Mouse (Mus musculus) stomach, postnatal 0 days (tissue): ENCODE results near the gene Dupd1. TPM values are rescaled to one million over a fixed set of nuclear protein-coding genes. Genes with fewer than 3 reads are reported as not detected.

Experiments
- ATAC-seq: fragments of 200-750 bp; cut with Nextera tagmentation; 2 replicates; pipeline ENCODE4 v1.8.0; 2017; ENCODE audit not compliant: low FRiP score, low TSS enrichment
- DNase-seq: peaks from one replicate; pipeline ENCODE4 v3.0.0-alpha.2; 2016; ENCODE audit warnings: low spot score
- H3K27ac ChIP-seq: fragments of 300-500 bp; sonication (generic); replicated peaks from 2 replicates; pipeline ENCODE4 v1.5.1; 2014; ENCODE audit warnings: mild to moderate bottlenecking, control low read depth
- H3K27me3 ChIP-seq: fragments of 300-500 bp; sonication (generic); 2 replicates; pipeline ENCODE4 v1.6.1; 2014; ENCODE audit warnings: low read length; ENCODE audit not compliant: control insufficient read depth, insufficient read depth
- H3K36me3 ChIP-seq: fragments of 300-500 bp; sonication (generic); 2 replicates; pipeline ENCODE4 v1.6.1; 2014; ENCODE audit warnings: low read length, mixed read lengths; ENCODE audit not compliant: control insufficient read depth, insufficient read depth
- H3K4me1 ChIP-seq: fragments of 300-500 bp; sonication (generic); replicated peaks from 2 replicates; pipeline ENCODE4 v1.6.1; 2014; ENCODE audit warnings: antibody characterized with exemption; ENCODE audit not compliant: control insufficient read depth, insufficient read depth
- H3K4me2 ChIP-seq: fragments of 300-500 bp; sonication (generic); replicated peaks from 2 replicates; pipeline ENCODE4 v1.6.1; 2014; ENCODE audit warnings: low read depth, mild to moderate bottlenecking, control low read depth, moderate library complexity
- H3K4me3 ChIP-seq: fragments of 300-500 bp; sonication (generic); 2 replicates; pipeline ENCODE4 v1.5.1; 2014; ENCODE audit warnings: low read depth, low read length, control low read depth
- H3K9ac ChIP-seq: fragments of 300-500 bp; sonication (generic); 2 replicates; pipeline ENCODE4 v1.6.1; 2014; ENCODE audit warnings: mild to moderate bottlenecking, low read length, control low read depth, mixed read lengths
- H3K9me3 ChIP-seq: fragments of 300-500 bp; sonication (generic); 2 replicates; pipeline ENCODE4 v1.6.1; 2016; ENCODE audit warnings: low read length; ENCODE audit not compliant: control insufficient read depth
- CTCF ChIP-seq: IDR thresholded peaks from 2 replicates; pipeline ENCODE4 v1.5.1; 2016; ENCODE audit warnings: antibody characterized with exemption, low read depth, mild to moderate bottlenecking, moderate library complexity
- EP300 ChIP-seq: optimal IDR thresholded peaks from 2 replicates; pipeline ENCODE3; 2016; ENCODE audit warnings: antibody characterized with exemption
- WGBS: fragments of 180-500 bp; shearing (Covaris S2); extraction: QIAGEN DNeasy Blood & Tissue Kit; methylation state at CpG from one replicate; pipeline ENCODE4 v1.1.7; 2014; 5-methylcytosine and 5-hydroxymethylcytosine counted together
- polyA plus RNA-seq: library from polyadenylated mRNA; unstranded; fragments of >200 nt; fragmentation: Nextera tagmentation; extraction: Ambion mirVana; gene quantifications from 2 replicates; pipeline ENCODE4 v1.2.1, GENCODE M21; 2015

The Dupd1 gene
- polyA plus RNA-seq, 1 experiment from 2014 or later = not detected

GRCm38 (mm10) chr14:21703255-21703654, 11.1 kb downstream of the Dupd1 start:
- H3K9ac ChIP-seq = no peak overlapping the region
- no peak overlapping the region for H3K4me3 ChIP-seq
- no peak for ATAC-seq
- DNase-seq = no peak
- TF ChIP-seq CTCF = no peak
- TF ChIP-seq EP300 = no peak
- 0 out of 2 replicates have a peak, but pooled peaks cover 3% of the 10 kb centered on the region for H3K4me1 ChIP-seq
- no peaks in the 10 kb centered on the region for H3K27me3 ChIP-seq
- H3K9me3 ChIP-seq = no peaks in the 10 kb centered on the region
- 60% methylated on average over 5 of the region's 5 CpGs for WGBS
- H3K36me3 ChIP-seq = no peaks in the 10 kb centered on the region
- H3K4me2 ChIP-seq = no peak overlapping the region
- no peak overlapping the region for H3K27ac ChIP-seq

- ATAC-seq (no peak), DNase-seq (no peak)
- Histone ChIP-seq H3K9me3 (no peaks in the 10 kb centered on the region), H3K9ac (no peak overlapping the region), H3K36me3 (no peaks in the 10 kb centered on the region), H3K4me2 (no peak overlapping the region), H3K4me3 (no peak overlapping the region), H3K27ac (no peak overlapping the region), H3K27me3 (no peaks in the 10 kb centered on the region), H3K4me1 (0 out of 2 replicates have a peak, but pooled peaks cover 3% of the 10 kb centered on the region)
- 94% methylated on average over 8 of the region's 8 CpGs for WGBS
- TF ChIP-seq CTCF (no peak), EP300 (no peak)
Observed at GRCm38 (mm10) chr14:21702691-21703090, 11.7 kb downstream of the Dupd1 start.

- H3K9me3 ChIP-seq = no peaks in the 10 kb centered on the region
Observed at GRCm38 (mm10) chr14:21696186-21696830, 18.1 kb downstream of the Dupd1 start.

GRCm38 (mm10) chr14:21695020-21695419, 19.4 kb downstream of the Dupd1 start:
- no peak overlapping the region for H3K27ac ChIP-seq
- ATAC-seq = no peak
- no peak for TF ChIP-seq CTCF
- no peak for TF ChIP-seq EP300
- H3K9ac ChIP-seq = no peak overlapping the region
- H3K4me1 ChIP-seq = no peaks in the 10 kb centered on the region
- no peak overlapping the region for H3K4me2 ChIP-seq
- H3K27me3 ChIP-seq = no peaks in the 10 kb centered on the region
- 67% methylated on average over 6 of the region's 6 CpGs for WGBS
- no peaks in the 10 kb centered on the region for H3K9me3 ChIP-seq
- no peaks in the 10 kb centered on the region for H3K36me3 ChIP-seq
- no peak for DNase-seq
- no peak overlapping the region for H3K4me3 ChIP-seq

More at GRCm38 (mm10) chr14:21696186-21696830, 18.1 kb downstream of the Dupd1 start:
- Histone ChIP-seq H3K4me1 (no peaks in the 10 kb centered on the region), H3K9ac (no peak overlapping the region), H3K4me3 (no peak overlapping the region), H3K4me2 (no peak overlapping the region), H3K27ac (no peak overlapping the region), H3K36me3 (no peaks in the 10 kb centered on the region), H3K27me3 (no peaks in the 10 kb centered on the region)
- 80% methylated on average over 7 of the region's 7 CpGs for WGBS
- DNase-seq (no peak), ATAC-seq (no peak)
- TF ChIP-seq CTCF (no peak), EP300 (no peak)

GRCm38 (mm10) chr14:21691070-21691469, 23.3 kb downstream of the Dupd1 start:
- WGBS = 72% methylated on average over 3 of the region's 3 CpGs
- Histone ChIP-seq H3K27ac (no peak overlapping the region), H3K9ac (no peak overlapping the region), H3K4me2 (no peak overlapping the region), H3K4me1 (no peaks in the 10 kb centered on the region), H3K27me3 (no peaks in the 10 kb centered on the region), H3K9me3 (no peaks in the 10 kb centered on the region), H3K4me3 (no peak overlapping the region), H3K36me3 (no peaks in the 10 kb centered on the region)
- ATAC-seq = no peak
- no peak for TF ChIP-seq CTCF
- TF ChIP-seq EP300 = no peak
- DNase-seq = no peak
